Mouse (Mus musculus): Measurements from ENCODE around the gene Rims4.
A peak's percentile ranks its signal among the peaks of the same experiment; 100 is the strongest.

Gene Rims4

GRCm38 (mm10) chr2:163865311-163865710 is 53.2 kb downstream of the Rims4 start:
- peak; percentile 78 to 80 for DNase-seq

GRCm38 (mm10) chr2:163858254-163858947 is 60.1 kb downstream of the Rims4 start:
- peak; percentile 83 to 86 for DNase-seq

- no peak for DNase-seq
Measured at GRCm38 (mm10) chr2:163857233-163857632, 61.2 kb downstream of the Rims4 start.

GRCm38 (mm10) chr2:163853461-163853901 is 65.0 kb downstream of the Rims4 start, which contains the start of gene Kcnk15:
Gene Kcnk15, plus strand, starts transcription at chr2:163853651.
- DNase-seq = peak; percentile 73 to 82

GRCm38 (mm10) chr2:163842043-163842442 is 76.4 kb downstream of the Rims4 start:
- DNase-seq = no peak

GRCm38 (mm10) chr2:163839519-163839918 is 79.0 kb downstream of the Rims4 start:
- DNase-seq = peak; percentile 86 to 90

GRCm38 (mm10) chr2:163838043-163838442 is 80.4 kb downstream of the Rims4 start:
- DNase-seq = peak; percentile 94

- DNase-seq = no peak
Measured at GRCm38 (mm10) chr2:163831163-163831562, 87.3 kb downstream of the Rims4 start.

- DNase-seq = no peak
Measured at GRCm38 (mm10) chr2:163826494-163826893, 92.0 kb downstream of the Rims4 start.

GRCm38 (mm10) chr2:163825861-163826260 is 92.6 kb downstream of the Rims4 start:
- DNase-seq = no peak

GRCm38 (mm10) chr2:163823771-163824170 is 94.7 kb downstream of the Rims4 start:
- DNase-seq = no peak

GRCm38 (mm10) chr2:163823248-163823647 is 95.2 kb downstream of the Rims4 start:
- peak; percentile 81 to 89 for DNase-seq

GRCm38 (mm10) chr2:163820607-163821006 is 97.9 kb downstream of the Rims4 start, which contains the start of gene Ccn5:
Gene Ccn5, plus strand, starts transcription at chr2:163820861.
- peak; percentile 96 to 97 for DNase-seq

- no peak for DNase-seq
Measured at GRCm38 (mm10) chr2:163814739-163815465, 103.6 kb downstream of the Rims4 start.

- no peak for DNase-seq
Measured at GRCm38 (mm10) chr2:163813077-163813476, 105.4 kb downstream of the Rims4 start.
